Mouse (Mus musculus) lung, embryonic 16.5 days (tissue): ENCODE measurements around the gene Slc7a6os. TPM values are rescaled to one million over a fixed set of nuclear protein-coding genes. Genes with fewer than 3 reads are reported as not detected.

Experiments
- ATAC-seq: fragments of 200-750 bp; cut with Nextera tagmentation; 2 replicates; pipeline ENCODE4 v1.8.0; 2017; ENCODE audit warnings: low read depth, mild to moderate bottlenecking, moderate library complexity
- H3K27ac ChIP-seq: fragments of 300-500 bp; sonication (generic); 2 replicates; pipeline ENCODE4 v1.5.1; 2014; ENCODE audit warnings: mild to moderate bottlenecking, control low read depth, low read length
- H3K27me3 ChIP-seq: fragments of 300-500 bp; sonication (generic); 2 replicates; pipeline ENCODE4 v1.6.1; 2014; ENCODE audit warnings: low read depth, low read length, mixed read lengths; ENCODE audit not compliant: control insufficient read depth, insufficient read depth
- H3K36me3 ChIP-seq: fragments of 300-500 bp; sonication (generic); 2 replicates; pipeline ENCODE4 v1.6.1; 2014; ENCODE audit warnings: low read length; ENCODE audit not compliant: control insufficient read depth, insufficient read depth
- H3K4me1 ChIP-seq: fragments of 300-500 bp; sonication (generic); replicated peaks from 2 replicates; pipeline ENCODE4 v1.6.1; 2014; ENCODE audit warnings: low read length, mixed read lengths; ENCODE audit not compliant: control insufficient read depth, insufficient read depth
- H3K4me2 ChIP-seq: fragments of 300-500 bp; sonication (generic); 2 replicates; pipeline ENCODE4 v1.6.1; 2014; ENCODE audit warnings: low read depth, low read length, control low read depth
- H3K4me3 ChIP-seq: fragments of 300-500 bp; sonication (generic); 2 replicates; pipeline ENCODE4 v1.5.1; 2014; ENCODE audit warnings: mild to moderate bottlenecking, low read length, control low read depth
- H3K9ac ChIP-seq: fragments of 300-500 bp; sonication (generic); 2 replicates; pipeline ENCODE4 v1.6.1; 2014; ENCODE audit warnings: low read length, control low read depth
- H3K9me3 ChIP-seq: fragments of 300-500 bp; sonication (generic); 2 replicates; pipeline ENCODE4 v1.6.1; 2016; ENCODE audit warnings: low read length; ENCODE audit not compliant: control insufficient read depth
- WGBS: fragments of 180-500 bp; shearing (Covaris S2); extraction: QIAGEN DNeasy Blood & Tissue Kit; methylation state at CpG from one replicate; pipeline ENCODE4 v1.1.7; 2014; 5-methylcytosine and 5-hydroxymethylcytosine counted together
- polyA plus RNA-seq: library from polyadenylated mRNA; unstranded; fragments of >200 nt; fragmentation: Nextera tagmentation; extraction: Ambion mirVana; gene quantifications from 2 replicates; pipeline ENCODE4 v1.2.1, GENCODE M21; 2015

The Slc7a6os gene
- polyA plus RNA-seq = 28.3 and 31.0 TPM in 2 replicates

- H3K4me1 ChIP-seq = peaks cover 10% of the 10 kb centered on the region
- peak; percentile 100 for ATAC-seq
- under 1% methylated on average over 52 of the region's 52 CpGs for WGBS
- H3K4me3 ChIP-seq = peak within 1 kb of the TSS; percentile 92
- H3K9ac ChIP-seq = peak within 1 kb of the TSS; percentile 93
- H3K27me3 ChIP-seq = no peaks in the 10 kb centered on the region
- H3K36me3 ChIP-seq = peaks cover 7% of the 10 kb centered on the region; the same call in 1 of the 2 replicates
- H3K27ac ChIP-seq = peak within 1 kb of the TSS; percentile 93
- H3K9me3 ChIP-seq = no peaks in the 10 kb centered on the region
- peak within 1 kb of the TSS; percentile 76 for H3K4me2 ChIP-seq
These were observed at the start of gene Slc7a6os, which contains the start of gene Prmt7 for GRCm38 (mm10) chr8:106210821-106211345. Gene Slc7a6os (minus strand): TSS chr8:106210935. Gene Prmt7 (plus strand): TSS chr8:106210936.

- H3K27me3 ChIP-seq = no peaks in the 10 kb centered on the region
- no peaks in the 10 kb centered on the region for H3K36me3 ChIP-seq
- H3K9ac ChIP-seq = no peak overlapping the region
- WGBS = 85% methylated on average over 10 of the region's 10 CpGs
- H3K4me1 ChIP-seq = no peaks in the 10 kb centered on the region
- no peak overlapping the region for H3K4me3 ChIP-seq
- H3K9me3 ChIP-seq = no peaks in the 10 kb centered on the region
- no peak overlapping the region for H3K27ac ChIP-seq
- no peak overlapping the region for H3K4me2 ChIP-seq
- no peak for ATAC-seq
These were observed 49.0 kb upstream of the Slc7a6os start for GRCm38 (mm10) chr8:106259579-106260255.

- Histone ChIP-seq H3K27me3 (no peaks in the 10 kb centered on the region), H3K36me3 (no peaks in the 10 kb centered on the region), H3K27ac (no peak overlapping the region), H3K4me3 (no peak overlapping the region), H3K4me2 (no peak overlapping the region), H3K9ac (no peak overlapping the region), H3K4me1 (no peaks in the 10 kb centered on the region), H3K9me3 (no peaks in the 10 kb centered on the region)
- 53% methylated on average over 1 of the region's 1 CpGs for WGBS
- no peak for ATAC-seq
These were observed 47.4 kb upstream of the Slc7a6os start for GRCm38 (mm10) chr8:106258169-106258568.

- 69% methylated on average over 4 of the region's 4 CpGs for WGBS
- H3K4me1 ChIP-seq = no peaks in the 10 kb centered on the region
- H3K36me3 ChIP-seq = peaks cover 17% of the 10 kb centered on the region
- no peaks in the 10 kb centered on the region for H3K27me3 ChIP-seq
- no peaks in the 10 kb centered on the region for H3K9me3 ChIP-seq
- no peak overlapping the region for H3K9ac ChIP-seq
- no peak overlapping the region for H3K4me2 ChIP-seq
- no peak overlapping the region for H3K27ac ChIP-seq
- ATAC-seq = no peak
- H3K4me3 ChIP-seq = no peak overlapping the region
These were observed 39.5 kb upstream of the Slc7a6os start for GRCm38 (mm10) chr8:106250186-106250585.

GRCm38 (mm10) chr8:106237106-106237505 lies 26.4 kb upstream of the Slc7a6os start:
- no peak overlapping the region for H3K4me3 ChIP-seq
- no peak for ATAC-seq
- H3K4me1 ChIP-seq = no peaks in the 10 kb centered on the region
- H3K9ac ChIP-seq = no peak overlapping the region
- H3K27ac ChIP-seq = no peak overlapping the region
- no peaks in the 10 kb centered on the region for H3K27me3 ChIP-seq
- H3K9me3 ChIP-seq = no peaks in the 10 kb centered on the region
- WGBS = 81% methylated on average over 5 of the region's 5 CpGs
- no peak overlapping the region for H3K4me2 ChIP-seq
- peaks cover 19% of the 10 kb centered on the region for H3K36me3 ChIP-seq

- H3K9ac ChIP-seq = no peak overlapping the region
- no peaks in the 10 kb centered on the region for H3K27me3 ChIP-seq
- ATAC-seq = 0 out of 2 replicates have a peak, but pooled peaks have one; percentile 23
- WGBS = 80% methylated on average over 17 of the region's 17 CpGs
- peaks cover 19% of the 10 kb centered on the region for H3K36me3 ChIP-seq
- H3K4me3 ChIP-seq = no peak overlapping the region
- no peaks in the 10 kb centered on the region for H3K9me3 ChIP-seq
- no peak overlapping the region for H3K27ac ChIP-seq
- H3K4me1 ChIP-seq = no peaks in the 10 kb centered on the region
- H3K4me2 ChIP-seq = no peak overlapping the region
These were observed 24.0 kb upstream of the Slc7a6os start for GRCm38 (mm10) chr8:106234567-106235261.

- Histone ChIP-seq H3K27ac (no peak overlapping the region), H3K27me3 (no peaks in the 10 kb centered on the region), H3K4me3 (no peak overlapping the region), H3K4me1 (no peaks in the 10 kb centered on the region), H3K9me3 (no peaks in the 10 kb centered on the region), H3K4me2 (no peak overlapping the region), H3K9ac (no peak overlapping the region), H3K36me3 (peaks cover 16% of the 10 kb centered on the region)
- ATAC-seq = no peak
- WGBS = 63% methylated on average over 3 of the region's 3 CpGs
These were observed 22.0 kb upstream of the Slc7a6os start for GRCm38 (mm10) chr8:106232751-106233150.

GRCm38 (mm10) chr8:106231536-106231935 lies 20.8 kb upstream of the Slc7a6os start:
- Histone ChIP-seq H3K27ac (no peak overlapping the region), H3K36me3 (peaks cover 5% of the 10 kb centered on the region), H3K4me3 (no peak overlapping the region), H3K27me3 (no peaks in the 10 kb centered on the region), H3K4me1 (no peaks in the 10 kb centered on the region), H3K4me2 (no peak overlapping the region), H3K9ac (no peak overlapping the region), H3K9me3 (no peaks in the 10 kb centered on the region)
- 92% methylated on average over 7 of the region's 7 CpGs for WGBS
- ATAC-seq = no peak

GRCm38 (mm10) chr8:106226589-106226988 lies 15.9 kb upstream of the Slc7a6os start:
- peaks cover 11% of the 10 kb centered on the region for H3K36me3 ChIP-seq
- no peak overlapping the region for H3K4me3 ChIP-seq
- H3K9ac ChIP-seq = no peak overlapping the region
- no peaks in the 10 kb centered on the region for H3K4me1 ChIP-seq
- H3K9me3 ChIP-seq = no peaks in the 10 kb centered on the region
- WGBS = 35% methylated on average over 9 of the region's 9 CpGs
- no peak overlapping the region for H3K27ac ChIP-seq
- no peak overlapping the region for H3K4me2 ChIP-seq
- no peak for ATAC-seq
- no peaks in the 10 kb centered on the region for H3K27me3 ChIP-seq
